Mouse (Mus musculus): ENCODE results near the gene Krt1. TPM values are rescaled to one million over a fixed set of nuclear protein-coding genes. Genes with fewer than 3 reads are reported as not detected.

Gene Krt1
- polyA plus RNA-seq, 1 experiment from 2014 or later, result 4.4 TPM

DNA sequence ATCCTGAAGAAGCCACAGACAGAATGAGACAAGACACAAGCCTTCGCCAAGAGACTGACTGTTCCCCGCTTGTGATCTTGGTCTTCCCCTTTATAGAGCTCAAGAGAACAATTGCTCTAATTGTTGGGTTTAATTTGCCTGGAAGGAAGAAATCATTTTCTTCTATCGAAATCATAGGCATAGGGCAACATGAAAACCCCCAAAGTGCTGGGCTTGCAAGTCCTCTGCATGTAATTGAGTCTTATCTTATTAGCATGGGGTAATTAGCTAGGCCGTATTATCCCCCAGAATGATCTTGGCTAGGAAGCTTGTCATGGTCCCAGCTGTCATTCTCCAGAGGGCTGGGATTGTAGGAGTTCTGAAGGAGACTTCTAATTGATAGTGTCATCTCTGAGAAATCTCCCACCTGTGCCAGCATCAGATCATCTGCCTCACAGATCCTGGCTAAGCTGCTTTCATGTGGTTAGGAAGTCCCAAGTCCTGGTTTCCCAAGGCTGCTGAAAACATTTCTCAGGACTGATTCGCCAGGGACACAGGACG is 48.2 kb downstream of the Krt1 start, which contains the start of gene Krt73:
Krt73 (minus strand) TSS at position 51 of the 540 bp plus-strand sequence.
- Histone ChIP-seq H3K9me3 (replicated peaks) (no peaks in the 10 kb centered on the region), H3K4me2 (replicated peaks) (no peak within 1 kb of the TSS), H3K9ac (no peak within 1 kb of the TSS), H3K27ac (peak within 1 kb of the TSS; percentile 48), H3K36me3 (no peaks in the 10 kb centered on the region), H3K4me3 (no peak within 1 kb of the TSS), H3K27me3 (no peaks in the 10 kb centered on the region; the same call in 1 of the 2 replicates), H3K4me1 (peaks cover 14% of the 10 kb centered on the region)
- 79% methylated on average over 6 of the region's 6 CpGs for WGBS
- 0 out of 2 replicates have a peak, but pooled peaks have one; percentile 32 for ATAC-seq (ENCODE audit: low FRiP score)

Small RNAs within 50 kb of the gene (microRNA-seq; reads per million reads assigned to microRNA genes)
- gene Gm44356, result not detected

Other genes starting within 250 kb of the Krt1 start
- gene Gm5414, start 222.6 kb downstream of the Krt1 start, polyA plus RNA-seq (2016; fragmentation: Nextera tagmentation; extraction: Ambion mirVana), result not detected in 2 replicates
- not detected in 2 replicates for gene Gm5478, start 203.4 kb downstream of the Krt1 start, polyA plus RNA-seq (2016; fragmentation: Nextera tagmentation; extraction: Ambion mirVana)
- gene Krt6b, start 170.5 kb downstream of the Krt1 start, polyA plus RNA-seq (2016; fragmentation: Nextera tagmentation; extraction: Ambion mirVana), result not detected in 2 replicates
- not detected in 2 replicates for gene Krt6a, start 156.5 kb downstream of the Krt1 start, polyA plus RNA-seq (2016; fragmentation: Nextera tagmentation; extraction: Ambion mirVana)
- 14.1 and 16.6 TPM in 2 replicates for gene Krt5, start 137.9 kb downstream of the Krt1 start, polyA plus RNA-seq (2016; fragmentation: Nextera tagmentation; extraction: Ambion mirVana)
- gene Krt71, start 107.7 kb downstream of the Krt1 start, polyA plus RNA-seq (2016; fragmentation: Nextera tagmentation; extraction: Ambion mirVana), result not detected in 2 replicates
- not detected in 2 replicates for gene Krt72, start 64.3 kb downstream of the Krt1 start, polyA plus RNA-seq (2016; fragmentation: Nextera tagmentation; extraction: Ambion mirVana)
- gene Krt73, start 48.4 kb downstream of the Krt1 start, polyA plus RNA-seq (2016; fragmentation: Nextera tagmentation; extraction: Ambion mirVana), result 0.57 and 0.65 TPM in 2 replicates
- gene Krt2, start 32.6 kb downstream of the Krt1 start, polyA plus RNA-seq (2016; fragmentation: Nextera tagmentation; extraction: Ambion mirVana), result not detected in 2 replicates
- not detected in 2 replicates for gene Krt77, start 18.9 kb upstream of the Krt1 start, polyA plus RNA-seq (2016; fragmentation: Nextera tagmentation; extraction: Ambion mirVana)
- not detected in 2 replicates for gene Krt76, start 42.1 kb upstream of the Krt1 start, polyA plus RNA-seq (2016; fragmentation: Nextera tagmentation; extraction: Ambion mirVana)
- gene Krt4, start 73.9 kb upstream of the Krt1 start, polyA plus RNA-seq (2016; fragmentation: Nextera tagmentation; extraction: Ambion mirVana), result 0.21 TPM in 1 of 2 replicates, not detected in the other
- gene Krt79, start 89.5 kb upstream of the Krt1 start, polyA plus RNA-seq (2016; fragmentation: Nextera tagmentation; extraction: Ambion mirVana), result not detected in 2 replicates
- gene Krt78, start 103.5 kb upstream of the Krt1 start, polyA plus RNA-seq (2016; fragmentation: Nextera tagmentation; extraction: Ambion mirVana), result not detected in 2 replicates
- 18.2 and 28.2 TPM in 2 replicates for gene Krt8, start 153.7 kb upstream of the Krt1 start, polyA plus RNA-seq (2016; fragmentation: Nextera tagmentation; extraction: Ambion mirVana)
- gene Krt18, start 177.4 kb upstream of the Krt1 start, polyA plus RNA-seq (2016; fragmentation: Nextera tagmentation; extraction: Ambion mirVana), result 19.8 and 30.0 TPM in 2 replicates
- 94.0 and 97.1 TPM in 2 replicates for gene Eif4b, start 223.0 kb upstream of the Krt1 start, polyA plus RNA-seq (2016; fragmentation: Nextera tagmentation; extraction: Ambion mirVana)
- gene Tns2, start 249.6 kb upstream of the Krt1 start, polyA plus RNA-seq (2016; fragmentation: Nextera tagmentation; extraction: Ambion mirVana), result 21.8 and 22.7 TPM in 2 replicates